Mouse (Mus musculus) cerebellum, adult 2 months (tissue): ENCODE results near the gene Mrgprg.

Experiments used
- CTCF ChIP-seq: fragments of 200-500 bp; IDR thresholded peaks from 2 replicates; pipeline ENCODE4 v1.5.1; 2011; ENCODE audit warnings: low read depth, mild to moderate bottlenecking, control low read depth, low read length, moderate library complexity, borderline replicate concordance; ENCODE audit not compliant: insufficient read depth
- POLR2A ChIP-seq: fragments of 200-500 bp; IDR thresholded peaks from 2 replicates; pipeline ENCODE4 v1.6.1; 2011; ENCODE audit warnings: low read length, control low read depth, borderline replicate concordance; ENCODE audit not compliant: insufficient read depth

DNA sequence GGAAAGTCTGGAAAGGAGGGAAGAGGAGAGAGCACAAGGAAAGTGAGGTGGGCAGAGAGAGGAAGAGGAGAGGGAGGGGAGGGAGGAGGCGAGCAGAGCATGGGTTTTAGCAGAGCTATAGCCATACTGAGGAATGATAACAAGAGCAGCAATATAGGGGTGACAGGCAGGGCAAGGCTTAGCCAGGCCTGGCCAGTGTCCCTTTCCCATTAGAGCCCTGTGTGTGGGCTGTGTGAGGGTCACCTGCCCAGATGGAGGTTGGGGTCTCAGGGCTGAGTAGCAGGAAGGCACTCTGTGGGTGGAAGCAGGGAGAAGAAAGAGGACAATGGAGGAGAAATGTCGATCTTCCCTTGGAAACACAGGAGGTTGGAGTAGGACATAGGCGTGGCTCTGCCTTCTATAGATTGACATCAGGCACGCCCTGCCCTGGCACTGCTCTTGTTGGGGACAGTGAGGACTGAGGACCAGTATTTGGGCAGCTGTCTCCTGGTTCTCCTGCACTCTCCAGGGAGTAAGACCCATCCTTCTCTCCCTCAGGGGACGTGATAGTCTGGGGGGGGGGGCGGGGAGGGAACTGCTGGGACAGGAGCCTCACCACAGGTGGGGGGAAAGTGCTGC is 16.7 kb upstream of the Mrgprg start:
- no peak for TF ChIP-seq CTCF
- TF ChIP-seq POLR2A: no peak
